9 mouse cellular contexts compared by ENCODE assay signal in genomic region chr1:135169556-135170224, GRCm38 (mm10). TPM values are rescaled to one million over a fixed set of nuclear protein-coding genes. Genes with fewer than 3 reads are reported as not detected.
A peak's percentile ranks its signal among the peaks of the same experiment; 100 is the strongest.
DNase-seq lines count a peak whose midpoint lies in the region; ATAC-seq and TF ChIP-seq lines count a peak whose summit lies in the region.
"Had no signal": no experiment of that assay in that cellular context is flagged by ENCODE, and none has a peak within 500 bp of the region (broad histone marks: within the 10 kb centered on the region; RNA-seq: fewer than 3 reads in every experiment).

No protein-coding gene starts in this region.

- H3K9me3 ChIP-seq in intestine, embryonic 16.5 days (ENCODE audit: control insufficient read depth, low read length): no peaks in the 10 kb centered on the region
- H3K9me3 ChIP-seq in intestine, embryonic 15.5 days: no peaks in the 10 kb centered on the region
- no peaks in the 10 kb centered on the region for H3K9me3 ChIP-seq in liver, embryonic 15.5 days (replicated peaks)
- H3K9me3 ChIP-seq in forebrain, embryonic 10.5 days: no peaks in the 10 kb centered on the region
- H3K9me3 ChIP-seq: embryonic facial prominence, embryonic 13.5 days had no signal

- in situ Hi-C loops in Patski (cut with MboI; ENCODE audit: low pct_unique_long_range_greater_than_20kb): loop anchor here (5.0 to 25.0 kb wide), 3 partner anchors 88 to 518 kb away; partner anchors contain the start of gene Elf3

- H3K9ac ChIP-seq in intestine, embryonic 16.5 days (ENCODE audit: low read depth, low read length): peak overlapping the region; percentile 21
- no peak overlapping the region for H3K9ac ChIP-seq in intestine, embryonic 15.5 days
- H3K9ac ChIP-seq in liver, embryonic 15.5 days: no peak overlapping the region
- H3K9ac ChIP-seq: embryonic facial prominence, embryonic 13.5 days had no signal

- DNase-seq in Patski (ENCODE audit: low read depth, low spot score): no peak
- peak; percentile 58 for DNase-seq in brain, adult 2 months (ENCODE audit: low read depth, low spot score)
- DNase-seq in forebrain, embryonic 10.5 days (ENCODE audit: extremely low spot score, low spot score): no peak
- DNase-seq: thymus, postnatal 14 days had no signal

- H3K27me3 ChIP-seq in intestine, embryonic 16.5 days (replicated peaks; ENCODE audit: control insufficient read depth, insufficient read depth, low read length): no peaks in the 10 kb centered on the region
- no peaks in the 10 kb centered on the region for H3K27me3 ChIP-seq in intestine, embryonic 15.5 days (replicated peaks)
- no peaks in the 10 kb centered on the region for H3K27me3 ChIP-seq in Patski
- peaks cover 15% of the 10 kb centered on the region; the same call in 1 of the 2 replicates for H3K27me3 ChIP-seq in liver, embryonic 15.5 days
- no peaks in the 10 kb centered on the region for H3K27me3 ChIP-seq in forebrain, embryonic 10.5 days (ENCODE audit: poor library complexity, severe bottlenecking)
- H3K27me3 ChIP-seq: embryonic facial prominence, embryonic 13.5 days had no signal

- POLR2A ChIA-PET in Patski (lab: Charles Lee): interaction anchor here (0.6 to 2.1 kb wide), 6 partner anchors 22 to 447 kb away, joined by 3 to 8 read pairs (median 5); partner anchors contain the start of genes Arl8a and Elf3

- H3K36me3 ChIP-seq in intestine, embryonic 16.5 days (ENCODE audit: control insufficient read depth, insufficient read depth, low read length): no peaks in the 10 kb centered on the region
- no peaks in the 10 kb centered on the region for H3K36me3 ChIP-seq in intestine, embryonic 15.5 days
- no peaks in the 10 kb centered on the region for H3K36me3 ChIP-seq in liver, embryonic 15.5 days (replicated peaks)
- H3K36me3 ChIP-seq in forebrain, embryonic 10.5 days (replicated peaks): no peaks in the 10 kb centered on the region
- H3K36me3 ChIP-seq: embryonic facial prominence, embryonic 13.5 days had no signal

- H3K27ac ChIP-seq in intestine, embryonic 16.5 days (ENCODE audit: low read length): no peak overlapping the region
- H3K27ac ChIP-seq in intestine, embryonic 15.5 days: no peak overlapping the region
- no peak overlapping the region for H3K27ac ChIP-seq in liver, embryonic 15.5 days (replicated peaks)
- H3K27ac ChIP-seq in forebrain, embryonic 10.5 days: no peak overlapping the region
- H3K27ac ChIP-seq: embryonic facial prominence, embryonic 13.5 days had no signal

- peaks cover 15% of the 10 kb centered on the region; the same call in 1 of the 2 replicates for H3K4me1 ChIP-seq in intestine, embryonic 16.5 days (ENCODE audit: control insufficient read depth, insufficient read depth, low read length)
- peaks cover 12% of the 10 kb centered on the region; the same call in 1 of the 2 replicates for H3K4me1 ChIP-seq in intestine, embryonic 15.5 days (replicated peaks)
- no peaks in the 10 kb centered on the region for H3K4me1 ChIP-seq in liver, embryonic 15.5 days (replicated peaks)
- H3K4me1 ChIP-seq in forebrain, embryonic 10.5 days: no peaks in the 10 kb centered on the region

- WGBS in intestine, embryonic 16.5 days: 38% methylated on average over 12 of the region's 12 CpGs
- 45% methylated on average over 12 of the region's 12 CpGs for WGBS in intestine, embryonic 15.5 days
- 45% methylated on average over 12 of the region's 12 CpGs for WGBS in liver, embryonic 15.5 days (ENCODE audit: insufficient replicate concordance)
- 63% methylated on average over 12 of the region's 12 CpGs for WGBS in forebrain, embryonic 10.5 days

- no peak for TF ChIP-seq CTCF in Patski (IDR thresholded peaks at IDR 0.05)

- ATAC-seq in intestine, embryonic 16.5 days: no peak
- no peak for ATAC-seq in intestine, embryonic 15.5 days
- ATAC-seq in Patski: peak; percentile 41
- ATAC-seq in liver, embryonic 15.5 days (ENCODE audit: insufficient read depth): no peak
- ATAC-seq in CD4-positive, CD25-positive, alpha-beta regulatory T cell, adult 4 months: no peak

- no peak overlapping the region; the same call in 1 of the 2 replicates for H3K4me2 ChIP-seq in intestine, embryonic 16.5 days (ENCODE audit: low read depth, low read length)
- H3K4me2 ChIP-seq in intestine, embryonic 15.5 days (replicated peaks): no peak overlapping the region
- H3K4me2 ChIP-seq in liver, embryonic 15.5 days: peak overlapping the region; percentile 15
- H3K4me2 ChIP-seq: embryonic facial prominence, embryonic 13.5 days had no signal

- no peak overlapping the region for H3K4me3 ChIP-seq in intestine, embryonic 16.5 days (ENCODE audit: low read length)
- no peak overlapping the region for H3K4me3 ChIP-seq in intestine, embryonic 15.5 days (replicated peaks)
- no peak overlapping the region for H3K4me3 ChIP-seq in liver, embryonic 15.5 days (replicated peaks)
- H3K4me3 ChIP-seq in forebrain, embryonic 10.5 days: no peak overlapping the region
- H3K4me3 ChIP-seq: embryonic facial prominence, embryonic 13.5 days had no signal

- CTCF ChIA-PET in Patski (lab: Charles Lee): interaction anchor here (0.8 to 4.6 kb wide), 9 partner anchors 11 to 206 kb away, joined by 3 to 78 read pairs (median 3); partner anchors contain the start of genes Elf3 and Shisa4

RNA-seq across cellular contexts. Expression of gene Gpr37l1, which starts 2.2 kb away (rescaled TPM):
- polyA plus RNA-seq in intestine, embryonic 16.5 days (2015; fragmentation: Nextera tagmentation; extraction: Ambion mirVana): 0.71 and 0.77 TPM in 2 replicates
- polyA plus RNA-seq in intestine, embryonic 15.5 days (2015; fragmentation: Nextera tagmentation; extraction: Ambion mirVana): 0.47 and 0.73 TPM in 2 replicates
- polyA plus RNA-seq in Patski (2021): 0.04 TPM
- polyA plus RNA-seq in liver, embryonic 15.5 days (2015; fragmentation: Nextera tagmentation; extraction: Ambion mirVana): not detected in 2 replicates
- not detected for polyA plus RNA-seq in CD4-positive, CD25-positive, alpha-beta regulatory T cell, adult 4 months (2017; shearing (Covaris generic))
- not detected in 2 replicates for polyA plus RNA-seq in forebrain, embryonic 10.5 days (2016; fragmentation: Nextera tagmentation; extraction: Ambion mirVana)
- polyA plus RNA-seq: embryonic facial prominence, embryonic 13.5 days had no signal

RNA-seq across cellular contexts. Expression of gene Arl8a, which starts 23.1 kb away (rescaled TPM):
- 21.4 and 56.5 TPM in 2 replicates for polyA plus RNA-seq in intestine, embryonic 16.5 days (2015; fragmentation: Nextera tagmentation; extraction: Ambion mirVana)
- 60.6 TPM in 2 replicates for polyA plus RNA-seq in intestine, embryonic 15.5 days (2015; fragmentation: Nextera tagmentation; extraction: Ambion mirVana)
- polyA plus RNA-seq in Patski (2021): 111 TPM
- 11.2 and 12.4 TPM in 2 replicates for polyA plus RNA-seq in liver, embryonic 15.5 days (2015; fragmentation: Nextera tagmentation; extraction: Ambion mirVana)
- polyA plus RNA-seq in CD4-positive, CD25-positive, alpha-beta regulatory T cell, adult 4 months (2017; shearing (Covaris generic)): 10 to 100 TPM; 11.5 to 13.8 TPM
- 37.6 and 39.2 TPM in 2 replicates for polyA plus RNA-seq in forebrain, embryonic 10.5 days (2016; fragmentation: Nextera tagmentation; extraction: Ambion mirVana)

RNA-seq across cellular contexts. Expression of gene Ptpn7, which starts 37.2 kb away (rescaled TPM):
- 2.2 and 2.9 TPM in 2 replicates for polyA plus RNA-seq in intestine, embryonic 16.5 days (2015; fragmentation: Nextera tagmentation; extraction: Ambion mirVana)
- polyA plus RNA-seq in intestine, embryonic 15.5 days (2015; fragmentation: Nextera tagmentation; extraction: Ambion mirVana): 2.0 TPM in 2 replicates
- 0.19 TPM for polyA plus RNA-seq in Patski (2021)
- polyA plus RNA-seq in liver, embryonic 15.5 days (2015; fragmentation: Nextera tagmentation; extraction: Ambion mirVana): 10.7 and 10.9 TPM in 2 replicates
- 100 to 1,000 TPM; 166 to 302 TPM for polyA plus RNA-seq in CD4-positive, CD25-positive, alpha-beta regulatory T cell, adult 4 months (2017; shearing (Covaris generic))
- polyA plus RNA-seq in forebrain, embryonic 10.5 days (2016; fragmentation: Nextera tagmentation; extraction: Ambion mirVana): 1.9 and 2.3 TPM in 2 replicates

Comparison
In these comparisons a context has a peak if more than half of its experiments do, and no peak if none do; other contexts are left out.
1. RNA of gene Ptpn7, which starts 37.2 kb away (polyA plus RNA-seq): 166 to 302 TPM in CD4-positive, CD25-positive, alpha-beta regulatory T cell, adult 4 months; 10.7 to 10.9 TPM in liver, embryonic 15.5 days, 2.2 to 2.9 TPM in intestine, embryonic 16.5 days, 1.9 to 2.3 TPM in forebrain, embryonic 10.5 days, 2.0 TPM in intestine, embryonic 15.5 days and 0.19 TPM in Patski (single experiment); every median in the first group is over 10 times any median in the second.